Mouse (Mus musculus): ENCODE results near the gene Zdhhc17.

The Zdhhc17 gene

GRCm38 (mm10) chr10:111009641-111010479 lies at the start of gene Zdhhc17:
Zdhhc17 (minus strand) TSS chr10:111010140.
- peak; percentile 93 to 94 for DNase-seq (ENCODE audit: low spot score in 2 of 2)

- DNase-seq (ENCODE audit: low spot score in 2 of 2): no peak
Observed at GRCm38 (mm10) chr10:111055770-111056169, 45.8 kb upstream of the Zdhhc17 start.

GRCm38 (mm10) chr10:111051606-111052005 lies 41.7 kb upstream of the Zdhhc17 start:
- DNase-seq (ENCODE audit: low spot score in 2 of 2): no peak

DNA sequence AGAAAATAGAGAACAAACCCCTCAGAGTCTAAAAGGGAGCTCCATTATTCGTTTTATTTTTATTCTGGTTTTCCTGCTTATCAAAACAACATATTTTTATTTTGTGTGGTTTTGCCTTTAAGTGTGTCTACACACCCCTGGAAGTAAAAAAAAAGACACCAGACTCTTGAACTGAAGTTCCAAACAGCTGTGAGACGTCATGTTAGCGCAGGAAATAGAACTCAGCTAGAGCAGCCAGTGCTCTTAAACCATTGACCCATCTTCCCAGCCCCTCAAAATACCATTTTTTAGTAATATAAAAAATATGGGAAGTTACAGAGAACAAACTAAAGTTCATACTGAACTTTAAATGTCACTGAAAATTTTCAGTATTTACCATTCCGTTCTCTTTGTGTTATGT lies 40.6 kb upstream of the Zdhhc17 start:
- DNase-seq (ENCODE audit: low spot score in 2 of 2): no peak

GRCm38 (mm10) chr10:111050061-111050460 lies 40.1 kb upstream of the Zdhhc17 start:
- DNase-seq (ENCODE audit: low spot score in 2 of 2): no peak

GRCm38 (mm10) chr10:111047895-111048294 lies 38.0 kb upstream of the Zdhhc17 start:
- DNase-seq (ENCODE audit: low spot score in 2 of 2): no peak

GRCm38 (mm10) chr10:111040078-111040656 lies 30.2 kb upstream of the Zdhhc17 start:
- no peak for DNase-seq (ENCODE audit: low spot score in 2 of 2)

GRCm38 (mm10) chr10:111036851-111037250 lies 26.9 kb upstream of the Zdhhc17 start:
- peak; percentile 39 to 62 for DNase-seq (ENCODE audit: low spot score in 2 of 2)

GRCm38 (mm10) chr10:111035134-111035533 lies 25.2 kb upstream of the Zdhhc17 start:
- no peak for DNase-seq (ENCODE audit: low spot score in 2 of 2)

- peak; percentile 50 to 59 for DNase-seq (ENCODE audit: low spot score in 2 of 2)
Observed at GRCm38 (mm10) chr10:111031511-111032365, 21.8 kb upstream of the Zdhhc17 start.

DNA sequence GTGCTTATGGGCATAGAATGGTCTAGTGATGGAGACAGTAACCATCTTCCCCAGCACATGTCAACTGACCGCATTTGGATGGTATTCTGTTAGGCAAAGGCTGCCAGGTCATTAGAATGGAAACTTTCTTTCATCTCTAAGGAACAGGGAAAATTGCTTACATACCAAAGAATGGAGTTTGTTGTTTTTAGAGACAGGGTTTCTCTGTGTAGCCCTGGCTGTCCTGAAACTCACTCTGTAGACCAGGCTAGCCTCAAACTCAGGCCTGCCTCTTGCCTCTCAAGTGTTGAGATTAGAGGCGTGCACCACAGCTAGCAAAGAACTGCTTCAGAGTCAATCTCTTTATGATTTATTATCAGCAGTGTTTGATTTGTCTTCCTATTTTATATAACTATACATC lies 20.9 kb upstream of the Zdhhc17 start:
- no peak for DNase-seq (ENCODE audit: low spot score in 2 of 2)

- no peak for DNase-seq (ENCODE audit: low spot score in 2 of 2)
Observed at GRCm38 (mm10) chr10:111026106-111026505, 16.2 kb upstream of the Zdhhc17 start.

DNA sequence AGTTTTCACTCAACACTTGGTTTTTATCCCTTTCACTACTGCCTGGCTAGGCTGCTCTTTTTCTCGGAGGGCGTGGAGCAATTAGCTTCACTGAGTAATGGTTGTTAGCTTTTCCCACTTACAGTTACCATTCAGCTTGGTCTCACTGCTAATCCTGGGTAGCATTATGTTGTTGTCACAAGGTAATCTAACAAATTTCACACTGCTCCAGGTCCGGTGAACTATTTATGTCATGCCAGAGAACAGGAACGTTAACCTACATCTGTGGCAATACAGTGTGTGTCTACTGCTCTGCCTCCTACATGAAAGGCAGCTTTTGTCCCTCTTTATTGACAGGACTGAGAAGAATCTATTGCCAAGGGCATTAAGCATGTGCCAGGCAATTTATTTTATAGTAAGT lies 14.8 kb upstream of the Zdhhc17 start:
- no peak for DNase-seq (ENCODE audit: low spot score in 2 of 2)

- DNase-seq (ENCODE audit: low spot score in 2 of 2): peak; percentile 53 to 60
Observed at GRCm38 (mm10) chr10:111014476-111014875, 4.5 kb upstream of the Zdhhc17 start.

GRCm38 (mm10) chr10:111013265-111013664 lies 3.3 kb upstream of the Zdhhc17 start:
- no peak for DNase-seq (ENCODE audit: low spot score in 2 of 2)

DNA sequence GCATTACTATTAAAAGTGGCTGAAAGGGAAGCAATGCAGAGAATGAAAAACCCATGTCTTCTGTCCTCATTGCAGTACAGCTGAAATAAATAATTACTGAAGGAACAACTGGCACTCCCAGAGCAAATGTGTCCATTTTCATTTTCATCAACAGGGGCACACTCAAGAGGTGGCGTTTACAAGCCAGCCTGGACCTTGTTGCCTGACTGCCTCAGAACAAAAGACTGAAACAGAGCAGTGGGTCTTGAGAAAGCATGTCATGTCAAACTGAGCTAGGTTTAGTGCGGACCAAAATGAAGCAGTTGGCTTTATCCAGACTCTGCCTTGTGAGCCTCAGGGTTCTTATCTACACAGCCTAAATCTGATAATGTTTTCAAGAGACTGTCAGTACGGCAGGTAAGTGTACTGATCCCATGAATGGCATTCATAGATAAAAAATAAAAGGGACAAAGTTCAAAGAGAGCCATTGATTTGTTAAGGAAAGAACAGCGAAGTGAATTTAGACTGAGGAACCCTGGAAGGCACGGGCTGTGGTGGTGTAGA lies 2.6 kb upstream of the Zdhhc17 start:
- DNase-seq (ENCODE audit: low spot score in 2 of 2): no peak

GRCm38 (mm10) chr10:111011226-111011765 lies 1.4 kb upstream of the Zdhhc17 start:
- DNase-seq (ENCODE audit: low spot score in 2 of 2): peak in 1 of 2 experiments; percentile 36

- DNase-seq (ENCODE audit: low spot score in 2 of 2): peak in 1 of 2 experiments; percentile 39
Observed at GRCm38 (mm10) chr10:111010480-111011225, 713 bp upstream of the Zdhhc17 start.

GRCm38 (mm10) chr10:111009113-111009640 lies 763 bp downstream of the Zdhhc17 start:
- no peak for DNase-seq (ENCODE audit: low spot score in 2 of 2)

DNA sequence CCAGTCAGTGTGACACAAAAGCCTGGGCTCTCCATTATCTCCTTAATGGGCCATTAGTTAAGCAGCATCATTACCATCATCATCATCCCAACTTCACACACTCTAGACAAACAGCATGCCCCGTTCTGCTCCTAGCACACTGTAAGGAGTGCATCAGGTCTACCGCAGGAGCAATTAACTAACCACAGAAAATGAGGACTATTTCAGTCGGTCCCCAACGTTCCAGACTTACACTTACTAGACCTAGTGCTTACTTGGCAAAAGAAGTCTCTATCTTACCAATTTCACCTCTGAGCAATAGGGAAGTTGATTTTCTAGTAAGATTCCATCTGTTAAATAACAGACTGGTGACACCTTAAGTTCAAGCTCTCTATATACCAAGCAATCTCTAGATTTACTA lies 2.3 kb downstream of the Zdhhc17 start:
- no peak for DNase-seq (ENCODE audit: low spot score in 2 of 2)
